Mouse (Mus musculus) activated CD4-positive, CD25-positive, alpha-beta regulatory T cell (primary cell): ENCODE measurements around the gene Prg2. TPM values are rescaled to one million over a fixed set of nuclear protein-coding genes. Genes with fewer than 3 reads are reported as not detected.

Experiments
- polyA plus RNA-seq, 2 experiments: library from polyadenylated mRNA; unstranded; fragments of 100-300 nt; shearing (Covaris generic); gene quantifications; one replicate each; pipeline ENCODE4 v1.2.1; 2017

The Prg2 gene
- 1 to 10 TPM; 7.7 to 8.3 TPM for polyA plus RNA-seq

DNA sequence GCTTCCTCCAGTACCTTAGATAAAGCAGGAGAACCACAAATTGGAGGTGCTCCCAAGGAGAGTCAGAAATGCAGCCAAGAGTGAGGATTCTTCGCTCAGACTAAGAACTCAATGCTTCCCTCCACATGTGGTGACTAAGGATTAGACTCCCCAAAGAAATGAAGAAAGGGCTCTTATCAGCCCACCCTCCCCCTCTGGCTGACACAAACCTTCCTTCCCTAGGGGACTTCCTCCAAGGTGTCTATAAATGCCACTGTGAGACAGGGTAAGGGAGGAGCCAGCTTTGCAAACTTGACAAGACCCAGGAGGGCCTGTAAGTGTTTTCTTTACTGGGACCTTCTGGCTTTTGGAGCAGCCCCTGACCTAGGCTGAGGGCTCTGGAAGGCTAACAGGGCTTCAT lies at the start of gene Prg2:
Prg2 (plus strand) TSS at position 274 of the 400 bp plus-strand sequence.

DNA sequence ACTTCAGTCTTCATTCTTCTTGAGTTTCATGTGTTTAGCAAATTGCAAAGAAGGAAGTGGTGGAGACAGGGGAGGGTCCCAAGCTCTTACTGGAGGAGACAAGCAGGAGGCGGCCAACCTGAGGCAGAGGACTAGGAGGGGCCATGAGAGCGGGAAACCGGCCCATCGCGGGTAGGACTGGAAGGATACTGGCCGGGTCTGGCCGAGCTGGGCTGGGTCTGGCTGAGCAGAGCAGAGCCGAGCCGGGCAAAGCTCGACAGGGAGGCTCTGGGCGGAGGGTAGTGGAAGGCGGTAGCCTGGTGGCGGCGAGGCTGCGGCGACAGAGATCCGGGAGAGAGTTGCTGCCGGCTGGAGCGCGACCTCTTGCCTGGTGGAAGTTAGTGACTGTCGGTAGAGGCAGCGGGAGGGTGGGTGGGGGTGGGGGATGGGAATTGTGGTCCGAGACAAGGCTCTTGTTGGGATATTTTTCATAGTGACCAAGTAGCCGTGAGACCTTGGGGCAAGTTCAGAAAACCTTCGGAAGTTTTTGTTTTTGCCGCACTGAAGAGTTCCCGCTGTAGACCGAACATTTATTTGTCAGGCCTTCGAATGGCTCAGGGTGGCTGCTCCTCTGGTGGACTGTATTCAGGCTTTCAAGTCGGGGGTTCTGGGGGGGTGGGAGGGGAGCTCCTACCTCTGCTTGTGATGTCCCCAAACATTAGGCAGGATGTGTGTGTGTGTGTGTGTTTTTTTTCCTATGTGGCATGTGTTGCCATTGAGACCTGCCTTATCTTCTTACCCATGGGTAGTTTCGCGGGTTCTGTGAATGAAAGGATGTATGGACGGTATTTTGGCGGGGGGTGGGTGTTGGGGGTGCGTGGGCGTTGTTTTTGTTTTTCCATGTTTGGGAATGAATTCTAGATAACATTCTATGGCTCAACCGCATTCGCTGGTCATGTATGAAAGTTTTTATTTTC lies 43.5 kb upstream of the Prg2 start, which contains the start of gene Slc43a3:
Slc43a3 (plus strand) TSS at position 106 of the 956 bp plus-strand sequence.

DNA sequence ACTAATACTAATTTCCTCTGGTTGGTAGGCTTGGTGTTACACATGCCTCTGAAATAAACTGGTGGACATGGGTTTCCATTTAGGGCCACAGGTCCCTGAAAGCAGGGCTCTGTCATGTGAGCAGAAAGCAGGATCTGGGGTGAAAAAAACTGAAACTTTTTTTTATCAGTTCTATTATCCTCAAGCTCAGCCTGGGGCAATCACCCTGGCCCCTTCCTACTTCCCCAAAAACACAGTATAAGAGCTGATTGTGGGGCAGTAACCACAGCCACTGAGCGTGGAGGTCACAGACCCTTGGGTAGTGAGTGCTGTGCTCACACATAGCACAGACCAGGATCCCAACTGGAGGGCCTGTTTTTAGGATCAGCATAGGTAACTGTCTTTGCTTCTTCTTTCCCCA lies 7.7 kb downstream of the Prg2 start, which contains the start of gene Prg3:
Prg3 (plus strand) TSS at position 286 of the 400 bp plus-strand sequence.

Other genes with a start within 250 kb of the Prg2 start
- 1 to 10 TPM in 1 of 2 experiments, under 1 TPM in 1; 0.31 to 1.1 TPM for gene Ypel4, start 246.4 kb upstream of the Prg2 start, polyA plus RNA-seq
- gene Gm19426, start 236.8 kb upstream of the Prg2 start, polyA plus RNA-seq = not detected
- not detected for gene Serping1, start 205.0 kb upstream of the Prg2 start, polyA plus RNA-seq
- 10 to 100 TPM; 23.1 to 71.4 TPM for gene Ube2l6, start 181.6 kb upstream of the Prg2 start, polyA plus RNA-seq
- gene Smtnl1, start 157.8 kb upstream of the Prg2 start, polyA plus RNA-seq = under 1 TPM in 1 of 2 experiments, not detected in 1; 0.16 TPM
- gene Timm10, start 153.5 kb upstream of the Prg2 start, polyA plus RNA-seq = 10 to 100 TPM; 21.9 to 43.6 TPM
- gene Slc43a1, start 141.6 kb upstream of the Prg2 start, polyA plus RNA-seq = 1 to 10 TPM; 7.3 to 8.2 TPM
- not detected for gene Rtn4rl2, start 93.8 kb upstream of the Prg2 start, polyA plus RNA-seq
- 10 to 100 TPM; 10.3 to 15.7 TPM for gene Slc43a3, start 43.9 kb upstream of the Prg2 start, polyA plus RNA-seq
- under 1 TPM; 0.29 to 0.43 TPM for gene Prg3, start 7.8 kb downstream of the Prg2 start, polyA plus RNA-seq
- gene Ssrp1, start 56.8 kb downstream of the Prg2 start, polyA plus RNA-seq = 100 to 1,000 TPM; 162 to 179 TPM
- gene P2rx3, start 57.0 kb downstream of the Prg2 start, polyA plus RNA-seq = 1 to 10 TPM in 1 of 2 experiments, not detected in 1; 2.1 TPM
- 10 to 100 TPM in 1 of 2 experiments, 1 to 10 TPM in 1; 9.3 to 12.7 TPM for gene Tnks1bp1, start 67.6 kb downstream of the Prg2 start, polyA plus RNA-seq
- under 1 TPM in 1 of 2 experiments, not detected in 1; 0.32 TPM for gene Aplnr, start 155.8 kb downstream of the Prg2 start, polyA plus RNA-seq
- not detected for gene Lrrc55, start 216.7 kb downstream of the Prg2 start, polyA plus RNA-seq